Mouse (Mus musculus) midbrain, embryonic 16.5 days (tissue): ENCODE results near the gene Ttc21a. TPM values are rescaled to one million over a fixed set of nuclear protein-coding genes. Genes with fewer than 3 reads are reported as not detected.

ENCODE experiments used
- ATAC-seq: fragments of 200-750 bp; cut with Nextera tagmentation; 2 replicates; pipeline ENCODE4 v1.8.0; 2017; ENCODE audit warnings: moderate TSS enrichment
- H3K27ac ChIP-seq: fragments of 300-500 bp; sonication (generic); 2 replicates; pipeline ENCODE4 v1.5.1; 2014; ENCODE audit warnings: mild to moderate bottlenecking, low read length, mixed read lengths
- H3K27me3 ChIP-seq: fragments of 300-500 bp; sonication (generic); 2 replicates; pipeline ENCODE4 v1.6.1; 2014; ENCODE audit warnings: low read depth, low read length, mixed read lengths; ENCODE audit not compliant: control insufficient read depth, insufficient read depth
- H3K36me3 ChIP-seq: fragments of 300-500 bp; sonication (generic); 2 replicates; pipeline ENCODE4 v1.6.1; 2014; ENCODE audit warnings: mild to moderate bottlenecking, low read length, moderate library complexity, mixed read lengths; ENCODE audit not compliant: control insufficient read depth, insufficient read depth
- H3K4me1 ChIP-seq: fragments of 300-500 bp; sonication (generic); 2 replicates; pipeline ENCODE4 v1.6.1; 2014; ENCODE audit warnings: mild to moderate bottlenecking, low read length, mixed read lengths; ENCODE audit not compliant: control insufficient read depth, insufficient read depth
- H3K4me2 ChIP-seq: fragments of 300-500 bp; sonication (generic); 2 replicates; pipeline ENCODE4 v1.6.1; 2014; ENCODE audit warnings: mild to moderate bottlenecking, low read length, mixed read lengths
- H3K4me3 ChIP-seq: fragments of 300-500 bp; sonication (generic); 2 replicates; pipeline ENCODE4 v1.5.1; 2014; ENCODE audit warnings: low read depth, mild to moderate bottlenecking, low read length, moderate library complexity, mixed read lengths
- H3K9ac ChIP-seq: fragments of 300-500 bp; sonication (generic); 2 replicates; pipeline ENCODE4 v1.6.1; 2014; ENCODE audit warnings: low read depth, low read length, mixed read lengths
- H3K9me3 ChIP-seq: fragments of 300-500 bp; sonication (generic); replicated peaks from 2 replicates; pipeline ENCODE4 v1.6.1; 2014; ENCODE audit warnings: mild to moderate bottlenecking, low read length, mixed read lengths; ENCODE audit not compliant: control insufficient read depth, poor library complexity, severe bottlenecking
- WGBS: fragments of 180-500 bp; shearing (Covaris S2); extraction: QIAGEN DNeasy Blood & Tissue Kit; methylation state at CpG from one replicate; pipeline ENCODE4 v1.1.7; 2014; 5-methylcytosine and 5-hydroxymethylcytosine counted together
- polyA plus RNA-seq: library from polyadenylated mRNA; unstranded; fragments of >200 nt; fragmentation: Nextera tagmentation; extraction: Ambion mirVana; gene quantifications from 2 replicates; pipeline ENCODE4 v1.2.1, GENCODE M21; 2015

Ttc21a gene
- polyA plus RNA-seq, 1 experiment from 2014 or later, result 1.0 TPM

GRCm38 (mm10) chr9:119932358-119932757, 5.0 kb upstream of the Ttc21a start:
- Histone ChIP-seq H3K27me3 (no peaks in the 10 kb centered on the region), H3K36me3 (peaks cover 20% of the 10 kb centered on the region; the same call in 1 of the 2 replicates), H3K4me3 (no peak overlapping the region), H3K9me3 (no peaks in the 10 kb centered on the region), H3K9ac (no peak overlapping the region), H3K4me1 (peaks cover 9% of the 10 kb centered on the region), H3K4me2 (no peak overlapping the region), H3K27ac (no peak overlapping the region)
- 93% methylated on average over 12 of the region's 12 CpGs for WGBS
- ATAC-seq, result no peak

GRCm38 (mm10) chr9:119933675-119934074, 3.7 kb upstream of the Ttc21a start:
- Histone ChIP-seq H3K4me3 (no peak overlapping the region), H3K4me1 (peaks cover 11% of the 10 kb centered on the region), H3K27me3 (no peaks in the 10 kb centered on the region), H3K36me3 (peaks cover 12% of the 10 kb centered on the region; the same call in 1 of the 2 replicates), H3K4me2 (no peak overlapping the region), H3K27ac (no peak overlapping the region), H3K9ac (no peak overlapping the region), H3K9me3 (no peaks in the 10 kb centered on the region)
- no peak for ATAC-seq
- WGBS, result 94% methylated on average over 6 of the region's 6 CpGs

- H3K4me1 ChIP-seq, result peaks cover 11% of the 10 kb centered on the region
- no peak overlapping the region for H3K27ac ChIP-seq
- no peak overlapping the region for H3K9ac ChIP-seq
- no peak overlapping the region for H3K4me3 ChIP-seq
- no peaks in the 10 kb centered on the region for H3K9me3 ChIP-seq
- no peak overlapping the region for H3K4me2 ChIP-seq
- WGBS, result 83% methylated on average over 4 of the region's 4 CpGs
- ATAC-seq, result no peak
- no peaks in the 10 kb centered on the region for H3K27me3 ChIP-seq
- no peaks in the 10 kb centered on the region for H3K36me3 ChIP-seq
Observed at GRCm38 (mm10) chr9:119938496-119938895, 1.1 kb downstream of the Ttc21a start.

GRCm38 (mm10) chr9:119939646-119940045, 2.2 kb downstream of the Ttc21a start:
- no peak overlapping the region for H3K9ac ChIP-seq
- H3K27ac ChIP-seq, result no peak overlapping the region
- H3K4me3 ChIP-seq, result no peak overlapping the region
- peaks cover 11% of the 10 kb centered on the region for H3K4me1 ChIP-seq
- no peak for ATAC-seq
- no peaks in the 10 kb centered on the region for H3K27me3 ChIP-seq
- no peak overlapping the region for H3K4me2 ChIP-seq
- H3K36me3 ChIP-seq, result no peaks in the 10 kb centered on the region
- 76% methylated on average over 10 of the region's 10 CpGs for WGBS
- no peaks in the 10 kb centered on the region for H3K9me3 ChIP-seq

- no peaks in the 10 kb centered on the region for H3K9me3 ChIP-seq
- H3K9ac ChIP-seq, result no peak overlapping the region
- H3K4me1 ChIP-seq, result peaks cover 6% of the 10 kb centered on the region
- 86% methylated on average over 5 of the region's 5 CpGs for WGBS
- H3K27ac ChIP-seq, result no peak overlapping the region
- no peak for ATAC-seq
- H3K27me3 ChIP-seq, result no peaks in the 10 kb centered on the region
- H3K4me2 ChIP-seq, result no peak overlapping the region
- H3K36me3 ChIP-seq, result no peaks in the 10 kb centered on the region
- H3K4me3 ChIP-seq, result no peak overlapping the region
Observed at GRCm38 (mm10) chr9:119941407-119941806, 4.0 kb downstream of the Ttc21a start.

GRCm38 (mm10) chr9:119941861-119942260, 4.5 kb downstream of the Ttc21a start:
- H3K27ac ChIP-seq, result no peak overlapping the region
- no peak overlapping the region for H3K4me3 ChIP-seq
- H3K27me3 ChIP-seq, result no peaks in the 10 kb centered on the region
- no peak overlapping the region for H3K9ac ChIP-seq
- 87% methylated on average over 14 of the region's 14 CpGs for WGBS
- no peak overlapping the region for H3K4me2 ChIP-seq
- no peaks in the 10 kb centered on the region for H3K36me3 ChIP-seq
- H3K4me1 ChIP-seq, result peaks cover 3% of the 10 kb centered on the region
- ATAC-seq, result no peak
- H3K9me3 ChIP-seq, result no peaks in the 10 kb centered on the region

- no peak overlapping the region for H3K4me2 ChIP-seq
- WGBS, result 61% methylated on average over 1 of the region's 1 CpGs
- no peaks in the 10 kb centered on the region for H3K4me1 ChIP-seq
- no peak for ATAC-seq
- H3K9ac ChIP-seq, result no peak overlapping the region
- no peak overlapping the region for H3K4me3 ChIP-seq
- no peaks in the 10 kb centered on the region for H3K9me3 ChIP-seq
- no peaks in the 10 kb centered on the region for H3K27me3 ChIP-seq
- no peak overlapping the region for H3K27ac ChIP-seq
- H3K36me3 ChIP-seq, result no peaks in the 10 kb centered on the region
Observed at GRCm38 (mm10) chr9:119943326-119943725, 5.9 kb downstream of the Ttc21a start.

- no peak overlapping the region for H3K4me3 ChIP-seq
- H3K4me2 ChIP-seq, result no peak overlapping the region
- ATAC-seq, result no peak
- no peaks in the 10 kb centered on the region for H3K36me3 ChIP-seq
- H3K27ac ChIP-seq, result no peak overlapping the region
- 61% methylated on average over 12 of the region's 12 CpGs for WGBS
- H3K9me3 ChIP-seq, result no peaks in the 10 kb centered on the region
- H3K4me1 ChIP-seq, result no peaks in the 10 kb centered on the region
- no peaks in the 10 kb centered on the region for H3K27me3 ChIP-seq
- no peak overlapping the region for H3K9ac ChIP-seq
Observed at GRCm38 (mm10) chr9:119945173-119945900, 7.9 kb downstream of the Ttc21a start.

GRCm38 (mm10) chr9:119948804-119949203, 11.4 kb downstream of the Ttc21a start:
- Histone ChIP-seq H3K9me3 (no peaks in the 10 kb centered on the region), H3K36me3 (no peaks in the 10 kb centered on the region), H3K4me3 (no peak overlapping the region), H3K4me1 (no peaks in the 10 kb centered on the region), H3K27ac (no peak overlapping the region), H3K9ac (no peak overlapping the region), H3K27me3 (no peaks in the 10 kb centered on the region), H3K4me2 (no peak overlapping the region)
- ATAC-seq, result no peak
- whole genome bisulfite sequencing, result 63% methylated on average over 3 of the region's 3 CpGs
